25 mouse cellular contexts compared by ENCODE assay signal in genomic region chr14:62651771-62652170, GRCm38 (mm10). TPM values are rescaled to one million over a fixed set of nuclear protein-coding genes. Genes with fewer than 3 reads are reported as not detected.
"Had no signal": no experiment of that assay in that cellular context is flagged by ENCODE, and none has a peak within 500 bp of the region (broad histone marks: within the 10 kb centered on the region; RNA-seq: fewer than 3 reads in every experiment).

No protein-coding gene starts in this region.

- H3K27me3 ChIP-seq: neural tube, embryonic 13.5 days; neural tube, embryonic 15.5 days; stomach, embryonic 15.5 days had no signal

- H3K36me3 ChIP-seq: neural tube, embryonic 13.5 days; neural tube, embryonic 15.5 days; stomach, embryonic 15.5 days had no signal

- H3K4me2 ChIP-seq: neural tube, embryonic 13.5 days; neural tube, embryonic 15.5 days; stomach, embryonic 15.5 days had no signal

- H3K9ac ChIP-seq: neural tube, embryonic 13.5 days; neural tube, embryonic 15.5 days; stomach, embryonic 15.5 days had no signal

- DNase-seq: retina, postnatal 1 day; right cerebral cortex, adult 18-20 months; right cerebral cortex, postnatal 14 days; right cerebral cortex, postnatal 25 days; right cerebral cortex, postnatal 4 days; spleen, adult 18-20 months; thymus, adult 18-20 months; thymus, adult 2 months; thymus, postnatal 14 days; thymus, postnatal 25 days; thymus, postnatal 36 days; thymus, postnatal 4 days had no signal

- H3K27ac ChIP-seq: neural tube, embryonic 13.5 days; neural tube, embryonic 15.5 days; stomach, embryonic 15.5 days; stomach, postnatal 0 days had no signal

- H3K4me1 ChIP-seq: neural tube, embryonic 13.5 days; neural tube, embryonic 15.5 days; stomach, embryonic 15.5 days had no signal

- H3K4me3 ChIP-seq: neural tube, embryonic 13.5 days; neural tube, embryonic 15.5 days; stomach, embryonic 15.5 days had no signal

- H3K9me3 ChIP-seq: neural tube, embryonic 13.5 days; neural tube, embryonic 15.5 days; stomach, embryonic 15.5 days had no signal

RNA-seq across cellular contexts. Expression of gene Serpine3, which starts 11.7 kb away (rescaled TPM):
- total RNA-seq: neutrophil, adult 5-6 weeks had no signal
- polyA plus RNA-seq: neural tube, embryonic 13.5 days; neural tube, embryonic 14.5 days; neural tube, embryonic 15.5 days; small intestine, adult 2 months; spleen, adult 2 months; stomach, embryonic 14.5 days; stomach, embryonic 15.5 days; stomach, embryonic 16.5 days; stomach, postnatal 0 days; testis, adult 2 months; thymus, adult 2 months; thymus, postnatal 0 days; urinary bladder, adult 2 months had no signal
